Mouse (Mus musculus) liver, embryonic 14.5 days (tissue): ENCODE results near the gene Tmem269. TPM values are rescaled to one million over a fixed set of nuclear protein-coding genes. Genes with fewer than 3 reads are reported as not detected.

ENCODE experiments used
- ATAC-seq: fragments of 200-750 bp; cut with Nextera tagmentation; 2 replicates; pipeline ENCODE4 v1.8.0; 2017; ENCODE audit warnings: moderate number of reproducible peaks, mild to moderate bottlenecking, moderate library complexity; ENCODE audit not compliant: insufficient read depth
- DNase-seq, 3 experiments: peaks; one replicate each; pipeline ENCODE4 v3.0.0-alpha.2; 2012 to 2013; ENCODE audit warnings: low read depth in 3 of 3, low spot score in 3 of 3
- H3K27ac ChIP-seq: fragments of 300-500 bp; sonication (generic); 2 replicates; pipeline ENCODE4 v1.5.1; 2014; ENCODE audit warnings: moderate library complexity, mild to moderate bottlenecking, control low read depth, inconsistent platforms
- H3K27me3 ChIP-seq: fragments of 300-500 bp; sonication (generic); 2 replicates; pipeline ENCODE4 v1.6.1; 2014; ENCODE audit warnings: mild to moderate bottlenecking, low read length, moderate library complexity; ENCODE audit not compliant: control insufficient read depth, insufficient read depth
- H3K36me3 ChIP-seq: fragments of 300-500 bp; sonication (generic); replicated peaks from 2 replicates; pipeline ENCODE4 v1.6.1; 2014; ENCODE audit warnings: low read depth; ENCODE audit not compliant: control insufficient read depth, insufficient read depth
- H3K4me1 ChIP-seq, 2 experiments: fragments of 200-500 bp in 1 of 2; fragments of 300-500 bp in 1 of 2; sonication (generic) in 1 of 2; replicated peaks; 2 replicates each; pipeline ENCODE4 v1.6.1; 2012 to 2014; ENCODE audit warnings: antibody characterized with exemption in 1 of 2, inconsistent platforms in 1 of 2, low read length in 1 of 2; ENCODE audit not compliant: control insufficient read depth in 2 of 2, insufficient read depth in 2 of 2
- H3K4me2 ChIP-seq: fragments of 300-500 bp; sonication (generic); 2 replicates; pipeline ENCODE4 v1.6.1; 2014; ENCODE audit warnings: low read depth, mild to moderate bottlenecking, control low read depth, moderate library complexity
- H3K4me3 ChIP-seq, 2 experiments: fragments of 200-500 bp in 1 of 2; fragments of 300-500 bp in 1 of 2; sonication (generic) in 1 of 2; 2 replicates each; pipeline ENCODE4 v1.5.1; 2012 to 2014; ENCODE audit warnings: low read depth in 2 of 2, low read length in 2 of 2, mild to moderate bottlenecking in 2 of 2, control low read depth in 1 of 2, inconsistent platforms in 1 of 2, moderate library complexity in 1 of 2; ENCODE audit not compliant: insufficient read depth in 1 of 2
- H3K9ac ChIP-seq: fragments of 300-500 bp; sonication (generic); replicated peaks from 2 replicates; pipeline ENCODE4 v1.6.1; 2014; ENCODE audit warnings: mild to moderate bottlenecking, control low read depth, moderate library complexity
- H3K9me3 ChIP-seq: fragments of 300-500 bp; sonication (generic); 2 replicates; pipeline ENCODE4 v1.6.1; 2016; ENCODE audit warnings: low read length, mixed read lengths; ENCODE audit not compliant: control insufficient read depth
- CTCF ChIP-seq: IDR thresholded peaks from 2 replicates; pipeline ENCODE4 v1.5.1; 2016; ENCODE audit warnings: antibody characterized with exemption, low read depth, control low read depth
- EP300 ChIP-seq: IDR thresholded peaks from 2 replicates; pipeline ENCODE4 v1.6.1; 2016; ENCODE audit warnings: antibody characterized with exemption, low read depth
- WGBS: fragments of 180-500 bp; shearing (Covaris S2); extraction: QIAGEN DNeasy Blood & Tissue Kit; methylation state at CpG from one replicate; pipeline ENCODE4 v1.1.7; 2014; ENCODE audit not compliant: insufficient replicate concordance; 5-methylcytosine and 5-hydroxymethylcytosine counted together
- polyA plus RNA-seq, 2 experiments: library from polyadenylated mRNA; depleted of rRNA in 1 of 2; stranded (reverse) in 1 of 2; unstranded in 1 of 2; fragments of >200 nt; fragmentation: Nextera tagmentation in 1 of 2; extraction: Ambion mirVana in 1 of 2; gene quantifications; 2 replicates each; pipeline versions ENCODE4 v1.2.1 to v1.2.3; 2012 to 2014

The Tmem269 gene
- polyA plus RNA-seq, 2 experiments = not detected

GRCm38 (mm10) chr4:119192757-119193156 is 25.3 kb downstream of the Tmem269 start:
- Histone ChIP-seq H3K36me3 (peaks cover 11% of the 10 kb centered on the region), H3K4me3 (no peak overlapping the region), H3K9ac (no peak overlapping the region), H3K27me3 (no peaks in the 10 kb centered on the region), H3K9me3 (no peaks in the 10 kb centered on the region), H3K4me1 (peaks cover 33 to 57% of the 10 kb centered on the region in 2 experiments), H3K4me2 (no peak overlapping the region), H3K27ac (peak overlapping the region; percentile 60)
- TF ChIP-seq CTCF (no peak), EP300 (no peak)
- ATAC-seq (no peak), DNase-seq (no peak)
- 77% methylated on average over 4 of the region's 4 CpGs for WGBS

GRCm38 (mm10) chr4:119191273-119191672 is 26.7 kb downstream of the Tmem269 start:
- H3K36me3 ChIP-seq = peaks cover 26% of the 10 kb centered on the region
- TF ChIP-seq CTCF (no peak), EP300 (no peak)
- no peaks in the 10 kb centered on the region for H3K9me3 ChIP-seq
- H3K4me1 ChIP-seq = peaks cover 39 to 64% of the 10 kb centered on the region in 2 experiments
- H3K27ac ChIP-seq = peak overlapping the region; percentile 97
- H3K4me2 ChIP-seq = peak overlapping the region; percentile 79
- DNase-seq (no peak), ATAC-seq (no peak)
- 50% methylated on average over 3 of the region's 3 CpGs for WGBS
- no peaks in the 10 kb centered on the region for H3K27me3 ChIP-seq
- H3K9ac ChIP-seq = peak overlapping the region; percentile 97
- H3K4me3 ChIP-seq = peak overlapping the region; percentile 56 to 72; a peak in 3 of 4 replicates

- Histone ChIP-seq H3K27ac (peak overlapping the region; percentile 97), H3K4me2 (peak overlapping the region; percentile 79), H3K9ac (peak overlapping the region; percentile 97), H3K4me1 (peaks cover 42 to 67% of the 10 kb centered on the region in 2 experiments), H3K27me3 (no peaks in the 10 kb centered on the region), H3K9me3 (no peaks in the 10 kb centered on the region), H3K4me3 (peak overlapping the region; percentile 72 to 91), H3K36me3 (peaks cover 33% of the 10 kb centered on the region)
- ATAC-seq (peak; percentile 67), DNase-seq (peak; percentile 87 to 89 (median 88))
- TF ChIP-seq EP300 (peak; percentile 84), CTCF (no peak)
- 14% methylated on average over 8 of the region's 8 CpGs for WGBS
These were observed 27.4 kb downstream of the Tmem269 start for GRCm38 (mm10) chr4:119190618-119191017.

- Histone ChIP-seq H3K9me3 (no peaks in the 10 kb centered on the region), H3K4me1 (peaks cover 44 to 70% of the 10 kb centered on the region in 2 experiments), H3K27ac (peak within 1 kb of the TSS; percentile 97), H3K4me2 (peak within 1 kb of the TSS; percentile 96), H3K27me3 (no peaks in the 10 kb centered on the region), H3K36me3 (peaks cover 40% of the 10 kb centered on the region), H3K4me3 (peak within 1 kb of the TSS; percentile 72 to 91), H3K9ac (peak within 1 kb of the TSS; percentile 97)
- WGBS = 12% methylated on average over 6 of the region's 6 CpGs
- peak; percentile 91 to 93 (median 91) for DNase-seq
- TF ChIP-seq CTCF = no peak
- TF ChIP-seq EP300 = peak; percentile 90
- peak; percentile 90 for ATAC-seq
These were observed 28.2 kb downstream of the Tmem269 start, which contains the start of gene Ermap for GRCm38 (mm10) chr4:119189864-119190263. Gene Ermap (minus strand): TSS chr4:119190011.

- no peaks in the 10 kb centered on the region for H3K9me3 ChIP-seq
- peaks cover 39 to 66% of the 10 kb centered on the region in 2 experiments for H3K4me1 ChIP-seq
- TF ChIP-seq EP300 (no peak), CTCF (no peak)
- H3K4me2 ChIP-seq = no peak overlapping the region; the same call in 1 of the 2 replicates
- DNase-seq = no peak
- peak overlapping the region; percentile 97 for H3K9ac ChIP-seq
- peaks cover 45% of the 10 kb centered on the region for H3K36me3 ChIP-seq
- H3K27ac ChIP-seq = peak overlapping the region; percentile 97
- WGBS = 17% methylated on average over 6 of the region's 6 CpGs
- H3K27me3 ChIP-seq = no peaks in the 10 kb centered on the region
- peak overlapping the region; percentile 72 to 91 for H3K4me3 ChIP-seq
- peak; percentile 34; the same call in 1 of the 2 replicates for ATAC-seq
These were observed 28.6 kb downstream of the Tmem269 start for GRCm38 (mm10) chr4:119189392-119189791.
